15 mouse cellular contexts compared by ENCODE assay signal in genomic region chr3:75498961-75499960, GRCm38 (mm10). TPM values are rescaled to one million over a fixed set of nuclear protein-coding genes. Genes with fewer than 3 reads are reported as not detected.
DNase-seq lines count a peak whose midpoint lies in the region; ATAC-seq and TF ChIP-seq lines count a peak whose summit lies in the region.
"Had no signal": no experiment of that assay in that cellular context is flagged by ENCODE, and none has a peak within 500 bp of the region (broad histone marks: within the 10 kb centered on the region; RNA-seq: fewer than 3 reads in every experiment).

No protein-coding gene starts in this region.

- H3K9ac ChIP-seq in liver, embryonic 14.5 days (replicated peaks), result no peak overlapping the region
- H3K9ac ChIP-seq in liver, postnatal 0 days (replicated peaks), result no peak overlapping the region
- H3K9ac ChIP-seq: limb, embryonic 12.5 days; neural tube, embryonic 13.5 days had no signal

- H3K4me1 ChIP-seq in liver, embryonic 14.5 days (replicated peaks; ENCODE audit: control insufficient read depth in 2 of 2, insufficient read depth in 2 of 2, low read length in 1 of 2), result no peaks in the 10 kb centered on the region
- H3K4me1 ChIP-seq in liver, postnatal 0 days (ENCODE audit: insufficient read depth), result no peaks in the 10 kb centered on the region
- H3K4me1 ChIP-seq in bone marrow macrophage, adult 2 months (ENCODE audit: control insufficient read depth, insufficient read depth, low read length), result peaks cover 12% of the 10 kb centered on the region
- H3K4me1 ChIP-seq: limb, embryonic 12.5 days; neural tube, embryonic 13.5 days had no signal

- WGBS in liver, embryonic 14.5 days (ENCODE audit: insufficient replicate concordance), result 44% methylated on average over 7 of the region's 7 CpGs
- WGBS in liver, postnatal 0 days (ENCODE audit: insufficient replicate concordance), result 58% methylated on average over 7 of the region's 7 CpGs

- peak; percentile 5; the same call in 1 of the 2 replicates for TF ChIP-seq CTCF in liver, embryonic 14.5 days (IDR thresholded peaks at IDR 0.05; ENCODE audit: low read depth)
- TF ChIP-seq CTCF in liver, postnatal 0 days (IDR thresholded peaks at IDR 0.05; ENCODE audit: low read depth), result no peak
- TF ChIP-seq CTCF in bone marrow macrophage, adult 2 months (IDR thresholded peaks at IDR 0.05; ENCODE audit: low read depth, low read length), result no peak

- H3K9me3 ChIP-seq in liver, embryonic 14.5 days (ENCODE audit: control insufficient read depth, low read length), result no peaks in the 10 kb centered on the region
- H3K9me3 ChIP-seq in liver, postnatal 0 days (ENCODE audit: low read length), result no peaks in the 10 kb centered on the region
- H3K9me3 ChIP-seq: G1E; limb, embryonic 12.5 days; neural tube, embryonic 13.5 days had no signal

- H3K27ac ChIP-seq in liver, embryonic 14.5 days, result no peak overlapping the region
- H3K27ac ChIP-seq in liver, postnatal 0 days (ENCODE audit: low read depth), result no peak overlapping the region
- no peak overlapping the region for H3K27ac ChIP-seq in bone marrow macrophage, adult 2 months (ENCODE audit: insufficient read depth, low read depth, low read length)
- H3K27ac ChIP-seq: limb, embryonic 12.5 days; neural tube, embryonic 13.5 days had no signal

- no peak for DNase-seq in liver, embryonic 14.5 days (ENCODE audit: low read depth in 3 of 3, low spot score in 3 of 3)
- no peak for DNase-seq in liver, postnatal 0 days
- DNase-seq in B cell, adult 2 months, result peak; percentile 23 to 27
- DNase-seq in natural killer cell, adult 2 months (ENCODE audit: low spot score in 2 of 2), result peak; percentile 44 to 52
- no peak for DNase-seq in cerebellum, adult 18-20 months
- DNase-seq in left cerebral cortex, postnatal 36 days (ENCODE audit: low spot score in 2 of 2), result no peak
- DNase-seq in cerebellum, adult 11 months, result no peak
- DNase-seq: kidney, postnatal 4 days; lung, postnatal 4 days had no signal

- TF ChIP-seq POLR2A in bone marrow macrophage, adult 2 months (IDR thresholded peaks at IDR 0.05; ENCODE audit: borderline replicate concordance, low read depth, low read length), result no peak

- no peaks in the 10 kb centered on the region for H3K27me3 ChIP-seq in liver, embryonic 14.5 days (ENCODE audit: control insufficient read depth, insufficient read depth, low read length)
- no peaks in the 10 kb centered on the region for H3K27me3 ChIP-seq in liver, postnatal 0 days (ENCODE audit: insufficient read depth, low read length)
- H3K27me3 ChIP-seq: limb, embryonic 12.5 days; neural tube, embryonic 13.5 days had no signal

- no peak for ATAC-seq in liver, embryonic 14.5 days (ENCODE audit: insufficient read depth)
- no peak for ATAC-seq in liver, postnatal 0 days
- ATAC-seq: forebrain, embryonic 16.5 days had no signal

- no peaks in the 10 kb centered on the region for H3K36me3 ChIP-seq in liver, embryonic 14.5 days (replicated peaks; ENCODE audit: control insufficient read depth, insufficient read depth, low read depth)
- H3K36me3 ChIP-seq in liver, postnatal 0 days (replicated peaks; ENCODE audit: insufficient read depth, low read length), result no peaks in the 10 kb centered on the region
- H3K36me3 ChIP-seq: G1E; limb, embryonic 12.5 days; neural tube, embryonic 13.5 days had no signal

- H3K4me2 ChIP-seq in liver, embryonic 14.5 days (ENCODE audit: low read depth), result no peak overlapping the region
- no peak overlapping the region for H3K4me2 ChIP-seq in liver, postnatal 0 days (ENCODE audit: low read depth, low read length)
- H3K4me2 ChIP-seq: heart, embryonic 11.5 days; limb, embryonic 12.5 days; neural tube, embryonic 13.5 days had no signal

- TF ChIP-seq EP300 in liver, embryonic 14.5 days (IDR thresholded peaks at IDR 0.05; ENCODE audit: low read depth), result no peak
- no peak for TF ChIP-seq EP300 in liver, postnatal 0 days (IDR thresholded peaks at IDR 0.05; ENCODE audit: low read depth)

- H3K4me3 ChIP-seq in liver, embryonic 14.5 days (ENCODE audit: insufficient read depth in 1 of 2, low read depth in 2 of 2, low read length in 2 of 2), result no peak overlapping the region
- no peak overlapping the region for H3K4me3 ChIP-seq in liver, postnatal 0 days (ENCODE audit: low read depth, low read length)
- peak overlapping the region; percentile 21; the same call in 1 of the 2 replicates for H3K4me3 ChIP-seq in bone marrow macrophage, adult 2 months (ENCODE audit: insufficient read depth, low read length)
- H3K4me3 ChIP-seq: limb, embryonic 12.5 days; neural tube, embryonic 13.5 days had no signal

- intact Hi-C loops in left cerebral cortex, postnatal 36 days (cut with DNase I), result no loop called here

RNA-seq across cellular contexts. Expression of gene Wdr49, which starts 17.3 kb away (rescaled TPM):
- not detected in 2 replicates for polyA plus RNA-seq in liver, embryonic 14.5 days (2012; rRNA removed)
- not detected in 2 replicates for polyA plus RNA-seq in liver, embryonic 14.5 days (2014; fragmentation: Nextera tagmentation; extraction: Ambion mirVana)
- polyA plus RNA-seq in liver, postnatal 0 days (2015; fragmentation: Nextera tagmentation; extraction: Ambion mirVana), result not detected in 2 replicates
- not detected in 2 replicates for polyA plus RNA-seq in bone marrow macrophage, adult 2 months (2012; ENCODE audit: insufficient read depth, insufficient read length, missing spikeins)
- under 1 TPM in 1 of 2 experiments, not detected in 1; 0.22 TPM for total RNA-seq in left cerebral cortex, postnatal 36 days (2021)
- polyA plus RNA-seq: forebrain, embryonic 16.5 days; G1E; heart, embryonic 11.5 days; limb, embryonic 12.5 days; neural tube, embryonic 13.5 days had no signal

RNA-seq across cellular contexts. Expression of gene Pdcd10, which starts 57.4 kb away (rescaled TPM):
- 10.7 and 19.4 TPM in 2 replicates for polyA plus RNA-seq in liver, embryonic 14.5 days (2012; rRNA removed)
- 69.7 and 72.5 TPM in 2 replicates for polyA plus RNA-seq in liver, embryonic 14.5 days (2014; fragmentation: Nextera tagmentation; extraction: Ambion mirVana)
- 54.4 TPM in 2 replicates for polyA plus RNA-seq in liver, postnatal 0 days (2015; fragmentation: Nextera tagmentation; extraction: Ambion mirVana)
- polyA plus RNA-seq in bone marrow macrophage, adult 2 months (2012; ENCODE audit: insufficient read depth, insufficient read length, missing spikeins), result 106 and 110 TPM in 2 replicates
- total RNA-seq in left cerebral cortex, postnatal 36 days (2021), result 10 to 100 TPM; 52.7 to 57.5 TPM

RNA-seq across cellular contexts. Expression of gene Serpini1, which starts 58.1 kb away (rescaled TPM):
- 0.11 and 0.15 TPM in 2 replicates for polyA plus RNA-seq in liver, embryonic 14.5 days (2012; rRNA removed)
- polyA plus RNA-seq in liver, embryonic 14.5 days (2014; fragmentation: Nextera tagmentation; extraction: Ambion mirVana), result 0.13 and 0.50 TPM in 2 replicates
- 0.15 and 0.45 TPM in 2 replicates for polyA plus RNA-seq in liver, postnatal 0 days (2015; fragmentation: Nextera tagmentation; extraction: Ambion mirVana)
- polyA plus RNA-seq in bone marrow macrophage, adult 2 months (2012; ENCODE audit: insufficient read depth, insufficient read length, missing spikeins), result 0.60 and 0.80 TPM in 2 replicates
- 100 to 1,000 TPM; 250 to 264 TPM for total RNA-seq in left cerebral cortex, postnatal 36 days (2021)
- polyA plus RNA-seq: G1E had no signal

Comparison
In these comparisons a context has a peak if more than half of its experiments do, and no peak if none do; other contexts are left out.
1. DNase-seq: peak in B cell, adult 2 months (2 of 2) and natural killer cell, adult 2 months (2 of 2); none in liver, embryonic 14.5 days (0 of 3), liver, postnatal 0 days (single experiment), cerebellum, adult 18-20 months (0 of 2), left cerebral cortex, postnatal 36 days (0 of 2) and cerebellum, adult 11 months (single experiment).